Mouse (Mus musculus): ENCODE measurements at regions not wholly inside any gene's neighbourhood (a gene's known extent, or its start where the extent isn't known, plus 50 kb on each side); places are given as distances from the start of the nearest gene placed in this dataset.

GRCm38 (mm10) chr17:54065187-54065795 lies 74.8 kb upstream of the Sult1c1 start:
- DNase-seq (ENCODE audit: low read depth), result peak; percentile 57

GRCm38 (mm10) chr17:54061280-54061679 lies 70.8 kb upstream of the Sult1c1 start:
- DNase-seq (ENCODE audit: low read depth), result peak; percentile 64

All from NIH3T3 (cell line).